Mouse (Mus musculus) kidney, adult 2 months (tissue): ENCODE measurements around the gene Foxp2. TPM values are rescaled to one million over a fixed set of nuclear protein-coding genes. Genes with fewer than 3 reads are reported as not detected.

Source experiments
- DNase-seq: peaks from one replicate; pipeline ENCODE4 v3.0.0; 2021
- H3K27ac ChIP-seq: fragments of 200-500 bp; 2 replicates; pipeline ENCODE4 v1.5.1; 2012; ENCODE audit warnings: low read depth, low read length, control low read depth, inconsistent platforms; ENCODE audit not compliant: insufficient read depth
- H3K27me3 ChIP-seq: fragments of 200-500 bp; replicated peaks from 2 replicates; pipeline ENCODE4 v1.6.1; 2012; ENCODE audit warnings: mild to moderate bottlenecking, moderate library complexity, low read length, inconsistent platforms; ENCODE audit not compliant: control insufficient read depth, insufficient read depth
- H3K36me3 ChIP-seq: fragments of 200-500 bp; 2 replicates; pipeline ENCODE4 v1.6.1; 2012; ENCODE audit warnings: mild to moderate bottlenecking, moderate library complexity, low read length, inconsistent platforms; ENCODE audit not compliant: control insufficient read depth, insufficient read depth
- H3K4me1 ChIP-seq: fragments of 200-500 bp; 2 replicates; pipeline ENCODE4 v1.6.1; 2011; ENCODE audit warnings: low read length; ENCODE audit not compliant: control insufficient read depth, insufficient read depth
- H3K4me3 ChIP-seq: fragments of 200-500 bp; 2 replicates; pipeline ENCODE4 v1.5.1; 2011; ENCODE audit warnings: mild to moderate bottlenecking, low read depth, low read length, control low read depth; ENCODE audit not compliant: insufficient read depth
- CTCF ChIP-seq: fragments of 200-500 bp; conservative IDR thresholded peaks from 2 replicates; pipeline ENCODE4 v1.5.1; 2011; ENCODE audit warnings: low read depth, mild to moderate bottlenecking, control low read depth, low read length, moderate library complexity, mixed read lengths; ENCODE audit not compliant: insufficient read depth, insufficient read length
- POLR2A ChIP-seq: fragments of 200-500 bp; IDR thresholded peaks from one replicate; pipeline ENCODE4 v1.6.1; 2011; ENCODE audit warnings: low read depth, low read length, control low read depth
- WGBS: fragments of 180-500 bp; shearing (Covaris S2); methylation state at CpG from one replicate; pipeline ENCODE4 v1.1.7; 2018; 5-methylcytosine and 5-hydroxymethylcytosine counted together
- polyA plus RNA-seq: library from polyadenylated mRNA; depleted of rRNA; stranded (reverse); fragments of >200 nt; gene quantifications from 2 replicates; pipeline ENCODE4 v1.2.3, GENCODE M21; 2012

Foxp2 gene
- polyA plus RNA-seq, 1 experiment = 0.69 TPM

- DNase-seq = no peak
- Histone ChIP-seq H3K27ac (no peak overlapping the region), H3K36me3 (no peaks in the 10 kb centered on the region), H3K27me3 (no peaks in the 10 kb centered on the region), H3K4me1 (no peaks in the 10 kb centered on the region), H3K4me3 (no peak overlapping the region)
- WGBS = 72% methylated on average over 3 of the region's 3 CpGs
- TF ChIP-seq CTCF = no peak
- no peak for TF ChIP-seq POLR2A
These were observed 75.9 kb downstream of the Foxp2 start for GRCm38 (mm10) chr6:14977042-14977441.

GRCm38 (mm10) chr6:14978201-14978600 is 77.1 kb downstream of the Foxp2 start:
- no peak overlapping the region for H3K4me3 ChIP-seq
- TF ChIP-seq CTCF = no peak
- no peak for TF ChIP-seq POLR2A
- H3K36me3 ChIP-seq = no peaks in the 10 kb centered on the region
- WGBS = 82% methylated on average over 5 of the region's 5 CpGs
- DNase-seq = no peak
- H3K27me3 ChIP-seq = no peaks in the 10 kb centered on the region
- H3K27ac ChIP-seq = no peak overlapping the region
- no peaks in the 10 kb centered on the region for H3K4me1 ChIP-seq

GRCm38 (mm10) chr6:15008113-15008512 is 107.0 kb downstream of the Foxp2 start:
- TF ChIP-seq POLR2A = no peak
- no peak for TF ChIP-seq CTCF
- Histone ChIP-seq H3K27me3 (no peaks in the 10 kb centered on the region), H3K4me3 (no peak overlapping the region), H3K4me1 (no peaks in the 10 kb centered on the region), H3K36me3 (no peaks in the 10 kb centered on the region), H3K27ac (no peak overlapping the region)
- 83% methylated on average over 1 of the region's 1 CpGs for WGBS
- DNase-seq = no peak

- Histone ChIP-seq H3K27ac (no peak overlapping the region), H3K4me1 (no peaks in the 10 kb centered on the region), H3K4me3 (no peak overlapping the region), H3K36me3 (no peaks in the 10 kb centered on the region), H3K27me3 (no peaks in the 10 kb centered on the region)
- WGBS = 81% methylated on average over 3 of the region's 3 CpGs
- DNase-seq = no peak
- no peak for TF ChIP-seq POLR2A
- no peak for TF ChIP-seq CTCF
These were observed 127.3 kb downstream of the Foxp2 start for GRCm38 (mm10) chr6:15028488-15028887.

GRCm38 (mm10) chr6:15029446-15030125 is 128.4 kb downstream of the Foxp2 start:
- no peak for DNase-seq
- TF ChIP-seq CTCF (no peak), POLR2A (no peak)
- WGBS = 81% methylated on average over 7 of the region's 7 CpGs
- no peak overlapping the region for H3K27ac ChIP-seq
- no peaks in the 10 kb centered on the region for H3K4me1 ChIP-seq
- H3K27me3 ChIP-seq = no peaks in the 10 kb centered on the region
- no peak overlapping the region for H3K4me3 ChIP-seq
- no peaks in the 10 kb centered on the region for H3K36me3 ChIP-seq

GRCm38 (mm10) chr6:15063246-15063645 is 162.1 kb downstream of the Foxp2 start:
- Histone ChIP-seq H3K4me3 (no peak overlapping the region), H3K27ac (no peak overlapping the region), H3K4me1 (no peaks in the 10 kb centered on the region), H3K27me3 (no peaks in the 10 kb centered on the region), H3K36me3 (no peaks in the 10 kb centered on the region)
- DNase-seq = no peak
- WGBS = 82% methylated on average over 1 of the region's 1 CpGs
- no peak for TF ChIP-seq CTCF
- TF ChIP-seq POLR2A = no peak

GRCm38 (mm10) chr6:15101548-15101947 is 200.4 kb downstream of the Foxp2 start:
- Histone ChIP-seq H3K27me3 (no peaks in the 10 kb centered on the region), H3K27ac (no peak overlapping the region), H3K36me3 (no peaks in the 10 kb centered on the region), H3K4me1 (no peaks in the 10 kb centered on the region), H3K4me3 (no peak overlapping the region)
- DNase-seq = no peak
- TF ChIP-seq CTCF = no peak
- WGBS = 70% methylated on average over 1 of the region's 1 CpGs

GRCm38 (mm10) chr6:15120916-15121315 is 219.8 kb downstream of the Foxp2 start:
- no peak for DNase-seq
- 69% methylated on average over 5 of the region's 5 CpGs for WGBS
- Histone ChIP-seq H3K36me3 (no peaks in the 10 kb centered on the region), H3K4me3 (no peak overlapping the region), H3K27ac (no peak overlapping the region), H3K4me1 (no peaks in the 10 kb centered on the region), H3K27me3 (no peaks in the 10 kb centered on the region)
- TF ChIP-seq POLR2A (no peak), CTCF (no peak)
